Mouse (Mus musculus): ENCODE measurements around the gene 1700012B09Rik. TPM values are rescaled to one million over a fixed set of nuclear protein-coding genes. Genes with fewer than 3 reads are reported as not detected.
A peak's percentile ranks its signal among the peaks of the same experiment; 100 is the strongest.

1700012B09Rik gene
- total and polyA plus RNA-seq, 3 experiments: not detected

GRCm38 (mm10) chr9:14752001-14752522 is 18.8 kb downstream of the 1700012B09Rik start, which contains the start of gene Fut4 (continued):
- TF ChIP-seq USF2 (IDR thresholded peaks at IDR 0.05; ENCODE audit: borderline replicate concordance in 1 of 2, insufficient read depth in 1 of 2, low read depth in 1 of 2, low read length in 2 of 2) (0 out of 4 replicates have a peak, but pooled peaks of 1 of the 2 experiments have one; percentile 10), SMC3 (IDR thresholded peaks at IDR 0.05; ENCODE audit: low read depth, low read length) (no peak), UBTF (IDR thresholded peaks at IDR 0.05; ENCODE audit: borderline replicate concordance, insufficient read depth, low read depth, low read length) (no peak), ZKSCAN1 (IDR thresholded peaks at IDR 0.05; ENCODE audit: low read depth, low read length) (no peak), MEF2A (IDR thresholded peaks at IDR 0.05; ENCODE audit: extremely low read depth, insufficient replicate concordance, low read depth, low read length, poor library complexity, severe bottlenecking) (no peak; the same call in 1 of the 2 replicates), MYB (IDR thresholded peaks at IDR 0.05; ENCODE audit: low read depth, low read length) (no peak), BHLHE40 (IDR thresholded peaks at IDR 0.05; ENCODE audit: borderline replicate concordance, low read depth, low read length) (no peak), MAZ (IDR thresholded peaks at IDR 0.05; ENCODE audit: low read depth, low read length) (peak; percentile 58; the same call in 1 of the 2 replicates), KAT2A (conservative IDR thresholded peaks at IDR 0.05; ENCODE audit: low read depth, low read length) (no peak), USF1 (IDR thresholded peaks at IDR 0.05; ENCODE audit: low read depth, low read length) (no peak), GABPA (IDR thresholded peaks at IDR 0.05; ENCODE audit: low read depth, low read length) (no peak), ZMIZ1 (IDR thresholded peaks at IDR 0.05; ENCODE audit: low read depth, low read length) (0 out of 2 replicates have a peak, but pooled peaks have one; percentile 47), CHD1 (IDR thresholded peaks at IDR 0.05; ENCODE audit: low read depth, low read length) (0 out of 2 replicates have a peak, but pooled peaks have one; percentile 71), EP300 (IDR thresholded peaks at IDR 0.05; ENCODE audit: low read depth in 1 of 2, low read length in 2 of 2) (no peak; a peak in 1 of 4 replicates), TAL1 (IDR thresholded peaks at IDR 0.05; ENCODE audit: low read length) (no peak), ELF1 (IDR thresholded peaks at IDR 0.05; ENCODE audit: low read depth, low read length) (no peak), TCF12 (IDR thresholded peaks at IDR 0.05; ENCODE audit: low read depth, low read length) (peak; percentile 15; the same call in 1 of the 2 replicates), POLR2A (IDR thresholded peaks at IDR 0.05; ENCODE audit: control insufficient read depth in 1 of 2, insufficient read depth in 1 of 2, low read depth in 1 of 2, low read length in 2 of 2, poor library complexity in 1 of 2) (peak in 1 of 2 experiments; percentile 34; a peak in 2 of 4 replicates), CTCF (IDR thresholded peaks at IDR 0.05 in 2 of 3, conservative IDR thresholded peaks at IDR 0.05 in 1 of 3; ENCODE audit: control insufficient read depth in 1 of 3, insufficient read depth in 1 of 3, low read depth in 2 of 3, low read length in 3 of 3, poor library complexity in 1 of 3, severe bottlenecking in 1 of 3) (peak in 1 of 3 experiments; percentile 24; a peak in 3 of 6 replicates)

GRCm38 (mm10) chr9:14751503-14752000 is 19.3 kb downstream of the 1700012B09Rik start:
- H3K79me2 ChIP-seq (ENCODE audit: control insufficient read depth, insufficient read depth, low read length, poor library complexity): no peaks in the 10 kb centered on the region; the same call in 1 of the 2 replicates
- peak overlapping the region; percentile 59 to 80 for H3K4me3 ChIP-seq (ENCODE audit: control insufficient read depth in 1 of 2, insufficient read depth in 1 of 2, low read depth in 2 of 2, low read length in 2 of 2)
- peaks cover 0 to 7% of the 10 kb centered on the region in 2 experiments; a peak in 2 of 4 replicates for H3K4me1 ChIP-seq (ENCODE audit: control insufficient read depth in 1 of 2, insufficient read depth in 2 of 2, low read length in 2 of 2)
- DNase-seq (ENCODE audit: low read depth, low spot score): peak; percentile 72
- no peaks in the 10 kb centered on the region for H3K36me3 ChIP-seq (ENCODE audit: control insufficient read depth in 1 of 2, insufficient read depth in 2 of 2, low read length in 2 of 2)
- no peak overlapping the region for H3K27ac ChIP-seq (ENCODE audit: control insufficient read depth, low read depth, low read length)
- peaks cover 0 to 3% of the 10 kb centered on the region in 2 experiments; a peak in 3 of 4 replicates for H3K27me3 ChIP-seq (ENCODE audit: control insufficient read depth in 1 of 2, insufficient read depth in 2 of 2, low read length in 2 of 2)
- H3K9ac ChIP-seq (ENCODE audit: control insufficient read depth, low read depth, low read length, poor library complexity, severe bottlenecking): peak overlapping the region; percentile 70
- no peaks in the 10 kb centered on the region for H3K9me3 ChIP-seq (replicated peaks; ENCODE audit: insufficient read depth, low read length)
- TF ChIP-seq SMC3 (IDR thresholded peaks at IDR 0.05; ENCODE audit: low read depth, low read length) (no peak), MYB (IDR thresholded peaks at IDR 0.05; ENCODE audit: low read depth, low read length) (no peak), KAT2A (conservative IDR thresholded peaks at IDR 0.05; ENCODE audit: low read depth, low read length) (no peak), RCOR1 (IDR thresholded peaks at IDR 0.05; ENCODE audit: low read depth, low read length) (no peak), ETS1 (IDR thresholded peaks at IDR 0.05; ENCODE audit: low read depth, low read length) (no peak), BHLHE40 (IDR thresholded peaks at IDR 0.05; ENCODE audit: borderline replicate concordance, low read depth, low read length) (no peak), EP300 (IDR thresholded peaks at IDR 0.05; ENCODE audit: low read depth in 1 of 2, low read length in 2 of 2) (no peak), CHD1 (IDR thresholded peaks at IDR 0.05; ENCODE audit: low read depth, low read length) (no peak), ZC3H11A (IDR thresholded peaks at IDR 0.05; ENCODE audit: low read depth, low read length) (no peak), POLR2A (IDR thresholded peaks at IDR 0.05; ENCODE audit: control insufficient read depth in 1 of 2, insufficient read depth in 1 of 2, low read depth in 1 of 2, low read length in 2 of 2, poor library complexity in 1 of 2) (peak in 1 of 2 experiments; percentile 40; a peak in 1 of 4 replicates), ZNF384 (IDR thresholded peaks at IDR 0.05; ENCODE audit: low read depth, low read length) (no peak), MEF2A (IDR thresholded peaks at IDR 0.05; ENCODE audit: extremely low read depth, insufficient replicate concordance, low read depth, low read length, poor library complexity, severe bottlenecking) (no peak), NRF1 (IDR thresholded peaks at IDR 0.05; ENCODE audit: insufficient read depth, low read depth, low read length, poor library complexity, severe bottlenecking) (no peak), HCFC1 (IDR thresholded peaks at IDR 0.05; ENCODE audit: low read depth, low read length) (no peak), TBP (IDR thresholded peaks at IDR 0.05; ENCODE audit: low read depth, low read length) (no peak), MAX (IDR thresholded peaks at IDR 0.05; ENCODE audit: low read length) (0 out of 2 replicates have a peak, but pooled peaks have one; percentile 24), POLR2AphosphoS2 (IDR thresholded peaks at IDR 0.05; ENCODE audit: low read length) (no peak), TAL1 (IDR thresholded peaks at IDR 0.05; ENCODE audit: low read length) (peak; percentile 3; the same call in 1 of the 2 replicates), MAFK (IDR thresholded peaks at IDR 0.05; ENCODE audit: borderline replicate concordance, low read depth, low read length) (no peak), MXI1 (IDR thresholded peaks at IDR 0.05; ENCODE audit: low read depth, low read length) (peak; percentile 43; the same call in 1 of the 2 replicates)

Measured in MEL (cell line).